Mouse (Mus musculus): ENCODE data around the gene Ugt1a7c. TPM values are rescaled to one million over a fixed set of nuclear protein-coding genes. Genes with fewer than 3 reads are reported as not detected.
"Not testable (repeated sequence)": the region's sequence is repeated elsewhere in the genome, so short reads cannot be mapped to it uniquely, and the experiment has no call there.

The Ugt1a7c gene
- polyA plus RNA-seq, 1 experiment from 2014 or later, result 33.9 TPM

DNA sequence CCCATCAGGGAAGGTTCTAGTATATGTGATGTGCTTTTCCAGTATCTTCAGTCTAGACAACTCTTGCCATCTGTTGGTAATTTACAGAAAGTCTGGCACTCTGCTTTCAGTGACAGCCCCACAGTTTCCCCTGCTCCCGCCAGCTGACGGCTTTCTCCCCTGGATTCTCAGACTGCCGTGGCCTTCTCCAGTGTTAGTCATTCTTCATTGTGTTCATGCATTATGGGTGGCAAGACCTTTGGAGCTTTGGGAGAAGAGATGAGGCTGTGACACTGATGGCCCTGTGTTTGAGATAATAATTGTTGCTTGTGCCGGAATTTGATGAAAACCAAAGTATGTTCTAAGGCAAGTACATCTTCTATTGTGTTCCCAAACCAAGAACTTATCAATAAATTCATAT is 123.7 kb downstream of the Ugt1a7c start:
- DNase-seq (ENCODE audit: low spot score), result no peak

DNA sequence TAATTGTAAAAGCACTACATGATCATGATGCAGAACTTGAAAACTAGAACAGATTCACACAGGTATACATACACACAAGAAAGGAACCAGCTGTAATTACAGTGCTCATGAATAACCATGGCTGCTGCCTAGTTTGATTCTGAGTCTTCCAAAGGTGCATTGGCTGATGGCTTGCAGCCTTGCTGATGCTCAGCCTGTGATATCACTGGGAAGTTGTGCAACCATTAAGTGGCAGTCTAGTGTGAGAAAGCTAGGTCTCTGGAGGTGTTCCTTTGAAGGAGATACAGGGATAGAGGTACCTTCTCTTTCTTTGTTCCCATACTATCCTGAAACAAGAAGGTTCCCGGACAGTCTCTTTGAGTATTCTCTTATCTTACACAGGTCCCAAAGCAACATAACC is 124.2 kb downstream of the Ugt1a7c start:
- Histone ChIP-seq H3K27ac (replicated peaks) (no peak overlapping the region), H3K4me2 (replicated peaks; ENCODE audit: low read depth) (no peak overlapping the region), H3K36me3 (ENCODE audit: control insufficient read depth, insufficient read depth, low read length) (no peaks in the 10 kb centered on the region), H3K4me1 (replicated peaks; ENCODE audit: control insufficient read depth, insufficient read depth) (no peaks in the 10 kb centered on the region), H3K27me3 (ENCODE audit: control insufficient read depth, insufficient read depth, low read length) (no peaks in the 10 kb centered on the region), H3K9ac (ENCODE audit: low read length) (no peak overlapping the region), H3K9me3 (ENCODE audit: control insufficient read depth, low read length) (peaks cover 18% of the 10 kb centered on the region), H3K4me3 (ENCODE audit: low read depth, low read length) (no peak overlapping the region)
- 11% methylated on average over 1 of the region's 1 CpGs for WGBS
- no peak for DNase-seq (ENCODE audit: low spot score)
- ATAC-seq (ENCODE audit: low FRiP score, low TSS enrichment), result no peak
- no peak for TF ChIP-seq EP300 (optimal IDR thresholded peaks at IDR 0.05)
- no peak for TF ChIP-seq CTCF (IDR thresholded peaks at IDR 0.05; ENCODE audit: low read depth)

More for the DNA sequence above, 123.7 kb downstream of the Ugt1a7c start:
- Histone ChIP-seq H3K27ac (replicated peaks) (no peak overlapping the region), H3K27me3 (ENCODE audit: control insufficient read depth, insufficient read depth, low read length) (no peaks in the 10 kb centered on the region), H3K4me2 (replicated peaks; ENCODE audit: low read depth) (no peak overlapping the region), H3K36me3 (ENCODE audit: control insufficient read depth, insufficient read depth, low read length) (no peaks in the 10 kb centered on the region), H3K9me3 (ENCODE audit: control insufficient read depth, low read length) (peaks cover 22% of the 10 kb centered on the region), H3K4me1 (replicated peaks; ENCODE audit: control insufficient read depth, insufficient read depth) (no peaks in the 10 kb centered on the region), H3K4me3 (ENCODE audit: low read depth, low read length) (no peak overlapping the region), H3K9ac (ENCODE audit: low read length) (no peak overlapping the region)
- 51% methylated on average over 4 of the region's 4 CpGs for WGBS
- TF ChIP-seq CTCF (IDR thresholded peaks at IDR 0.05; ENCODE audit: low read depth) (no peak), EP300 (optimal IDR thresholded peaks at IDR 0.05) (no peak)
- no peak for ATAC-seq (ENCODE audit: low FRiP score, low TSS enrichment)

DNA sequence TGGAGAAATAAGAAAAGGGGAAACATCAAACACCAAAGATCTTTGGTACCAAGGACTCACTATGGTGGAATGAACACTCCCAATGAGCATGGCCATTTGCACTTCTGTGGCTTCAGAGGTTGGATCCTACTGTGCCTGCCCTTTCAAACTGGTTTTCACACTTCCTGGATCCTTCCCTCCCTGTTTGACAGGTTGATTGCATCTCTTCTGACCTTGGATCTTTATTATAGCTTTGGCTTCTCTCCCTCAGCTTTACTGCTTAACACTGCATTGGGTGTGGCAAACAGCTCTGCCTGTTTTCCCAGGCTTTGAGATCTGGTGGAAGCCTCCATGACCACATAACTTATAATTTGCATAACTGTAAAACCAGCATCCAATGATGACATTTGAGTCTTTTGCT is 125.5 kb downstream of the Ugt1a7c start:
- peak; percentile 22 for DNase-seq (ENCODE audit: low spot score)
- TF ChIP-seq EP300 (optimal IDR thresholded peaks at IDR 0.05), result no peak
- TF ChIP-seq CTCF (IDR thresholded peaks at IDR 0.05; ENCODE audit: low read depth), result no peak

DNA sequence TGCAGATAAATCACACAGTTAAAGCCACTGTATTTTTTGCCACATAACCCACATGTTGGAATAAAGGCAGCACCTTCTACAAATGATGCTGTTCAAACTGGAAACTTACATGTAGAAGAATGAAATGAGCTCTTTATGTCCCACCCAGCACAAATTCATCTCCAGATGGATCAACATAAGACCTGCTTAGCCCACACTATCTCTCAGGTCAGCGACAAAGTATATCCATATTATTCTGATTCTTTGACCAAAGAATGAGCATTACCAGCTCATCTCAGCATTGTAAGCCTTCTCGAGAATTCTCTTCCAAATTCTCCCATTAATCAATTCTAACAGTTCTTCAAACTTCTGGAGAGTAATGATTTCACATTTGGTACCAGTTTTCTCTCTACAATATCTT is 127.4 kb downstream of the Ugt1a7c start:
- Histone ChIP-seq H3K27me3 (ENCODE audit: control insufficient read depth, insufficient read depth, low read length) (no peaks in the 10 kb centered on the region), H3K36me3 (ENCODE audit: control insufficient read depth, insufficient read depth, low read length) (no peaks in the 10 kb centered on the region), H3K9ac (ENCODE audit: low read length) (no peak overlapping the region), H3K4me3 (ENCODE audit: low read depth, low read length) (no peak overlapping the region), H3K9me3 (ENCODE audit: control insufficient read depth, low read length) (peaks cover 12% of the 10 kb centered on the region), H3K4me2 (replicated peaks; ENCODE audit: low read depth) (no peak overlapping the region), H3K4me1 (replicated peaks; ENCODE audit: control insufficient read depth, insufficient read depth) (no peaks in the 10 kb centered on the region), H3K27ac (replicated peaks) (no peak overlapping the region)
- TF ChIP-seq EP300 (optimal IDR thresholded peaks at IDR 0.05) (no peak), CTCF (IDR thresholded peaks at IDR 0.05; ENCODE audit: low read depth) (no peak)
- DNase-seq (ENCODE audit: low spot score) (peak; percentile 10), ATAC-seq (ENCODE audit: low FRiP score, low TSS enrichment) (no peak)
- WGBS, result 42% methylated on average over 2 of the region's 2 CpGs

More for the DNA sequence above, 125.5 kb downstream of the Ugt1a7c start:
- Histone ChIP-seq H3K36me3 (ENCODE audit: control insufficient read depth, insufficient read depth, low read length) (no peaks in the 10 kb centered on the region), H3K9ac (ENCODE audit: low read length) (no peak overlapping the region), H3K27ac (replicated peaks) (no peak overlapping the region), H3K9me3 (ENCODE audit: control insufficient read depth, low read length) (peaks cover 13% of the 10 kb centered on the region), H3K27me3 (ENCODE audit: control insufficient read depth, insufficient read depth, low read length) (no peaks in the 10 kb centered on the region), H3K4me1 (replicated peaks; ENCODE audit: control insufficient read depth, insufficient read depth) (no peaks in the 10 kb centered on the region), H3K4me3 (ENCODE audit: low read depth, low read length) (no peak overlapping the region), H3K4me2 (replicated peaks; ENCODE audit: low read depth) (no peak overlapping the region)
- no peak for ATAC-seq (ENCODE audit: low FRiP score, low TSS enrichment)

DNA sequence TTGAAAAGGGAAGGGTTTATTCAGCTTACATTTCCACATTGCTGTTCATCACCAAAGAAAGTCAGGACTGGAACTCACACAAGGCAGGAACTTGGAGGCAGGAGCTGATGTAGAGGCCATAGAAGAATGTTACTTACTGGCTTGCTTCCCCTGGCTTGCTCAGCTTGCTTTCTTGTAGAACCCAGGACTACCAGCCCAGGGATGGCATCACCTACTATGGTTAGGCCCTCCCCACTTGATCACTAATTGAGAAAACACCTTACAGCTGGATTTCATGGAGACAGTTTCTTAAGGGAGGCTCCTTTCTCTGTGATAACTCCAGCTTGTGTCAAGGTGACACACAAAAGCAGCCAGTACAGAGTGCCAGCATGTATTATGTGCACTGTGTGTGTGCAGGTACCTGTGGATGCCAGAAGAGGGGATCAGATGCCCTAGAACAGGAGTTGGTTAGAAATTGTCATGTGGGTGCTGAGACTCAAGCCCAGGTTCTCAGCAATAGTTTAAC is 128.2 kb downstream of the Ugt1a7c start:
- not testable (repeated sequence) for H3K36me3 ChIP-seq (ENCODE audit: control insufficient read depth, insufficient read depth, low read length); H3K27me3 ChIP-seq (ENCODE audit: control insufficient read depth, insufficient read depth, low read length); H3K4me2 ChIP-seq (replicated peaks; ENCODE audit: low read depth); ATAC-seq (ENCODE audit: low FRiP score, low TSS enrichment); H3K4me1 ChIP-seq (replicated peaks; ENCODE audit: control insufficient read depth, insufficient read depth); H3K4me3 ChIP-seq (ENCODE audit: low read depth, low read length); H3K9ac ChIP-seq (ENCODE audit: low read length); H3K27ac ChIP-seq (replicated peaks); DNase-seq (ENCODE audit: low spot score)
- peaks cover 14% of the 10 kb centered on the region for H3K9me3 ChIP-seq (ENCODE audit: control insufficient read depth, low read length)

DNA sequence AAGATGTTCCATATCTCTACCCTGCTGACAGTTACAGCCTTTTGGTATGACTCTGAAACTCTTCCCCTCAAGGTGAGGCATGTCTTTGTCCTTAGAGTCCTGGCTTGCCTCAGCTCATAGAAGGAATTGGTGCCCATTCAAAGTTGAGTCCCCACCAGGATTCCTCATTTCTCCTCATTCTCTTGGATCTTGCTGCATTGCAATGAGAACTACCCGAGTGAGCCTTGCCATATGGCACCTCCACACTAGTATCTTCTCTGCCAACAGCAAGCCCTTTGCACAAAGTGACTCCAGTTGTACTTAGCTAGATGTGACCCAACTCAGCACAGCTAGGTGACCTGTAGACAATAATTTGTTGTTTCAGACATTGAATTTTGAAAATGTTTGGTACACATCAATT is 128.7 kb downstream of the Ugt1a7c start:
- 52% methylated on average over 1 of the region's 1 CpGs for WGBS
- H3K9me3 ChIP-seq (ENCODE audit: control insufficient read depth, low read length), result peaks cover 14% of the 10 kb centered on the region
- H3K4me1 ChIP-seq (replicated peaks; ENCODE audit: control insufficient read depth, insufficient read depth), result no peaks in the 10 kb centered on the region
- no peaks in the 10 kb centered on the region for H3K27me3 ChIP-seq (ENCODE audit: control insufficient read depth, insufficient read depth, low read length)
- TF ChIP-seq EP300 (optimal IDR thresholded peaks at IDR 0.05), result no peak
- no peak for TF ChIP-seq CTCF (IDR thresholded peaks at IDR 0.05; ENCODE audit: low read depth)
- DNase-seq (ENCODE audit: low spot score), result peak; percentile 28
- H3K27ac ChIP-seq (replicated peaks), result no peak overlapping the region
- H3K4me3 ChIP-seq (ENCODE audit: low read depth, low read length), result no peak overlapping the region
- no peak for ATAC-seq (ENCODE audit: low FRiP score, low TSS enrichment)
- H3K4me2 ChIP-seq (replicated peaks; ENCODE audit: low read depth), result no peak overlapping the region
- no peaks in the 10 kb centered on the region for H3K36me3 ChIP-seq (ENCODE audit: control insufficient read depth, insufficient read depth, low read length)
- no peak overlapping the region for H3K9ac ChIP-seq (ENCODE audit: low read length)

Measured in stomach, postnatal 0 days (tissue).